Mouse (Mus musculus): ENCODE results near the gene Dennd1a. TPM values are rescaled to one million over a fixed set of nuclear protein-coding genes. Genes with fewer than 3 reads are reported as not detected.

The Dennd1a gene
- polyA plus RNA-seq, 1 experiment from 2014 or later = 18.3 TPM

DNA sequence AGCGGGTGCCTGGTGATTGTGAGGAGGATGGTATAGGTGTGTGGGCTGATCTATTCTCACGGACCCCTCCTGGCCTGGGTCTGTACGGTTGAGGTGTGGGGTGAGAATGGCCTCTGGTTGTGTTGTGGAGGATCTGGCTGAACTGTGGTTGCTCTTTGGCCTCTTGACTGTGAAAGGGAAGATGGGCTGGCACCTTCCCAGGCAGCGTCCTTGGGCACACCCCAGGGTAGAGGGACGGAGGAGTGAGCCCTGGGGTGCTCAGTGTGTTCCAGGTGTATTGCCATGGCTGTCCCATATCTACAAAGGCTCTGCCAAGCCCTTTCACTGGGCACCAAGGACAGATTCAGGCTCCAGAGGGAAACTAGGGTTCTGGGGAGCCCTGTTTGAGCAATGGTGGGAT is 498.2 kb downstream of the Dennd1a start:
- no peaks in the 10 kb centered on the region for H3K9me3 ChIP-seq (replicated peaks)
- DNase-seq (ENCODE audit: low spot score) = no peak
- no peak overlapping the region for H3K4me3 ChIP-seq
- peaks cover 38% of the 10 kb centered on the region for H3K4me1 ChIP-seq
- no peak overlapping the region for H3K27ac ChIP-seq
- peaks cover 71% of the 10 kb centered on the region for H3K27me3 ChIP-seq (ENCODE audit: low read depth, poor library complexity, severe bottlenecking)
- peaks cover 11% of the 10 kb centered on the region; the same call in 1 of the 2 replicates for H3K36me3 ChIP-seq
- 91% methylated on average over 5 of the region's 5 CpGs for WGBS

DNA sequence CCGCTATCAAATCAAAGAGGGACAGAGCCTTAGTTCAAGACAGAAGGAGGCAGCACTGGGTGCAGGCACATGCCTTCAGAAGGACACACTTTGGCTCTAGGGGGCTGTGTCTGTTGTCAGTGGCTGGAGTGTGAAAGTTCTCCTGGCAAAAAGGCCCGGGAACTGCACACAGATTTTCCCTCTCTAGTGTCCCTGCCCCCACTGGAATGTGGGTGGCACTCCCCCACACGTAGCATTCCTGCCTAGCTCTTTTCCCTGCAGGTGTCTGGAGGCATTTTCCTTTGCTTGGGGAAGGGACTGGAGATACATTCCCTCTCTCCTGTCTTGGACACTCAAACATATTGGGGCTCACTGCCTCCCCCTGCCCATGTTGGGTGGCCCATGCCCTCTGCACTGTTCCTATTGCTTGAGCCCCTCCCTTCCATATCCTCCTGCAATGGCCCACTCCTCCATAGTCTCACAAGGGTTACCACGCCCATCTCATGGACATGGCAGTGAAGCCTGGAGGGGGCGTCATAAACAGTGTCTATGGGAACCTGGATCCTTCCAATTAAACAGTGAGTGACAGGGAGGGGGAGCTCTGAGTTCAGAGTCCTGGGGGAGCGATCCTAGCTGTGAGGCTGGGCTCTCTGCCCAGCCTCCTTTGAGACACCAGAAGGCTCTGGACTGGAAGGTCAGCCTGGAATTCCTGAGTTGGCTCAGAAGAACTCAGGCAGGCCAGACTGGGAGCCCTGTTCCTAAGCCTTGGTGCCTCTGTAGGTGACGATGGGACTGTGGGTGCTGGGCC is 498.8 kb downstream of the Dennd1a start:
- no peaks in the 10 kb centered on the region for H3K9me3 ChIP-seq (replicated peaks)
- peaks cover 9% of the 10 kb centered on the region; the same call in 1 of the 2 replicates for H3K36me3 ChIP-seq
- no peak for DNase-seq (ENCODE audit: low spot score)
- H3K4me3 ChIP-seq = no peak overlapping the region
- no peak overlapping the region for H3K27ac ChIP-seq
- peaks cover 35% of the 10 kb centered on the region for H3K4me1 ChIP-seq
- WGBS = 73% methylated on average over 7 of the region's 7 CpGs
- H3K27me3 ChIP-seq (ENCODE audit: low read depth, poor library complexity, severe bottlenecking) = peaks cover 65% of the 10 kb centered on the region

DNA sequence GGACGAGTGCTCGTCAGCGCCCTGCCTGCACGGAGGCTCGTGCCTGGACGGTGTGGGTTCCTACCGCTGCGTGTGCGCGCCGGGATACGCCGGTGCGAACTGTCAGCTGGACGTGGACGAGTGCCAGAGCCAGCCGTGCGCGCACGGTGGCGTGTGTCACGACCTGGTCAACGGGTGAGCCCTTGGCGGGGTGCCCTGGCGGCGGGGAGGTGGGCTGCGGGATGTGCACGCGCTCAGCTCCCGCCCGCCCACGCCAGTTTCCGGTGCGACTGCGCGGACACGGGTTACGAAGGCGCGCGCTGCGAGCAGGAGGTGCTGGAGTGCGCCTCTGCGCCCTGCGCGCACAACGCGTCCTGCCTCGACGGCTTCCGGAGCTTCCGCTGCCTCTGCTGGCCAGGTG is 500.7 kb downstream of the Dennd1a start:
- peaks cover 50% of the 10 kb centered on the region for H3K27me3 ChIP-seq (ENCODE audit: low read depth, poor library complexity, severe bottlenecking)
- peak overlapping the region; percentile 46 for H3K4me3 ChIP-seq
- WGBS = 35% methylated on average over 52 of the region's 52 CpGs
- peak overlapping the region; percentile 40 for H3K27ac ChIP-seq
- peaks cover 4% of the 10 kb centered on the region; the same call in 1 of the 2 replicates for H3K36me3 ChIP-seq
- no peaks in the 10 kb centered on the region for H3K9me3 ChIP-seq (replicated peaks)
- peaks cover 41% of the 10 kb centered on the region for H3K4me1 ChIP-seq
- DNase-seq (ENCODE audit: low spot score) = no peak

DNA sequence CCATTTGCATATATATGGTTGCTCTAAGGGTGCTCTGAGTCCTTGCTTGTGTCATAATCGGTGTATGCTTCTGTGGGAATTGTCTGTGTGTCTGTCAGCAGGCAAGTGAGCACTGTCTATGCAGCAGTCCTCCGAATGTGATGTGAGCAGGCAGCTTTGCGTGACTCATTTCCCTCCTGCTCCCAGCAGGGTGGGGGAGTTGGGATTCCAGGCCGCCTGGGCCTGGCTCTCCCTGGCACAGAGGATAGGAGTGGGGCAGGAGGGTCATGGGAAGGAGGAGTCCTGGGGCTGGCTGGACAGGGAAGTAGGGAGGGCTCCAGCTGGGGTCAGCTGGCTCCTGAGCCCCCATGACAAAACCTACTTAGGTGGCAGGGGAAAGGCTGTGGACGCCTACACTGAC is 502.7 kb downstream of the Dennd1a start:
- H3K9me3 ChIP-seq (replicated peaks) = no peaks in the 10 kb centered on the region
- H3K36me3 ChIP-seq = no peaks in the 10 kb centered on the region
- DNase-seq (ENCODE audit: low spot score) = no peak
- peaks cover 60% of the 10 kb centered on the region for H3K4me1 ChIP-seq
- H3K27me3 ChIP-seq (ENCODE audit: low read depth, poor library complexity, severe bottlenecking) = peaks cover 46% of the 10 kb centered on the region
- 63% methylated on average over 5 of the region's 5 CpGs for WGBS
- no peak overlapping the region for H3K4me3 ChIP-seq
- H3K27ac ChIP-seq = no peak overlapping the region

DNA sequence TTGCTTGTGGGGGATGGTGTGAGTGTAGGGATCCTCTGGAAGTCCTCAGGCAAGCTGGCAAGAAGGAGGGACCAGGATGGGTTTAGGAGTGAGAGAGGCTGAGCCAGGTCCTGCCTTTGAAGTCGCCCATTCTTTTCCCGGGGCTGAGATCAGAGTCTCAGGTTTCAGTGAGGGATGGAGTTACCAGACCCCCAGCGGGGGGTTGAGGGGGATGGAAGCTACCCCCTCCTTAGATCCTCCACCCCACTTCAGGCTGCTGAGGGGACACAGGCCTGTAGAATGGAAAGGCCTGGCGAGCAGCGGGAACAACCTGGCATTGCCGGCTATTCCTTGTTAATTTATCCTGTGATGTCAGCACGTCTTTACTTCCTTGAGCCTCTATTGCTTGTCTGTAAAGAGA is 505.2 kb downstream of the Dennd1a start:
- Histone ChIP-seq H3K4me1 (peaks cover 61% of the 10 kb centered on the region), H3K27ac (0 out of 2 replicates have a peak overlapping the region, but pooled peaks have one; percentile 12), H3K27me3 (ENCODE audit: low read depth, poor library complexity, severe bottlenecking) (peaks cover 44% of the 10 kb centered on the region), H3K9me3 (replicated peaks) (no peaks in the 10 kb centered on the region), H3K4me3 (no peak overlapping the region), H3K36me3 (no peaks in the 10 kb centered on the region)
- peak; percentile 65 for DNase-seq (ENCODE audit: low spot score)
- WGBS = 3% methylated on average over 7 of the region's 7 CpGs

- WGBS = 12% methylated on average over 3 of the region's 3 CpGs
- Histone ChIP-seq H3K27me3 (ENCODE audit: low read depth, poor library complexity, severe bottlenecking) (peaks cover 44% of the 10 kb centered on the region), H3K4me1 (peaks cover 61% of the 10 kb centered on the region), H3K9me3 (replicated peaks) (no peaks in the 10 kb centered on the region), H3K36me3 (no peaks in the 10 kb centered on the region), H3K27ac (0 out of 2 replicates have a peak overlapping the region, but pooled peaks have one; percentile 6), H3K4me3 (no peak overlapping the region)
- no peak for DNase-seq (ENCODE audit: low spot score)
These were observed 505.8 kb downstream of the Dennd1a start for GRCm38 (mm10) chr2:37781421-37781820.

DNA sequence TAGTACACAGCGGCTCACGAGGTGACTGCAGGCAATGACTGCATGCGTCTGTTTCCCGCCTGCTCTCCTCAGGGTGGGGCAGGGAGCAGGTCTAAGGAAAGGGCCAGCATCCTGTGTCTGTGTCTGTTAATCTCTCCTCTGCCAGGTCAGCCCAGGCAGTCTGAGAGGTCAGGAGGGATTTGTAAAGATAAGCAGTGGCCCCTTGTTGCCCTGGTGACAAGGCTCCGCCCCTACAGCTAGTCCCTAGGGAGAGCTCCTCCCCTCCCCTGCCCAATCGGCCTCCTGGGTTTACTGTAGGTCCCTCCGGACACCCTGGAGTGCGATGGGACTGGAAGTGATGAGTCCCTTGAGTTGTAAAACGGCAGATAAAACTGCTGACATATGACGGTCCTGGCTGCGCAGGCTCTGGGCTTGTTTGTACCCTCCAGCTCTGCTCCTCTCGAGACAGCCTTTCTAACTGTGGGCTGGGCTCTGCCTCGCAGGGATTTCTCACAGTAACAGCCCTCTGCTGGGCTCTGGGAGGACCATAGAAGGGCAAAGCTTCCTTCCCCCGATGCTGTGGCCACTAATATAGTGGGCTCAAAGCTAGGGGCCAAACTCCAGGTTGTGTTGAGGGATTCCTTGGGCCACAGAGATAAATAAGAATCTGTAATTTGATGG is 506.8 kb downstream of the Dennd1a start:
- Histone ChIP-seq H3K4me1 (peaks cover 67% of the 10 kb centered on the region), H3K27ac (no peak overlapping the region), H3K36me3 (no peaks in the 10 kb centered on the region), H3K4me3 (peak overlapping the region; percentile 36), H3K9me3 (replicated peaks) (no peaks in the 10 kb centered on the region), H3K27me3 (ENCODE audit: low read depth, poor library complexity, severe bottlenecking) (peaks cover 44% of the 10 kb centered on the region)
- DNase-seq (ENCODE audit: low spot score) = peak; percentile 72
- WGBS = 1% methylated on average over 14 of the region's 14 CpGs

GRCm38 (mm10) chr2:37777958-37778720 is 509.1 kb downstream of the Dennd1a start:
- H3K27ac ChIP-seq = no peak overlapping the region
- H3K4me3 ChIP-seq = no peak overlapping the region
- no peaks in the 10 kb centered on the region for H3K9me3 ChIP-seq (replicated peaks)
- WGBS = 33% methylated on average over 10 of the region's 10 CpGs
- peaks cover 62% of the 10 kb centered on the region for H3K4me1 ChIP-seq
- peaks cover 49% of the 10 kb centered on the region for H3K27me3 ChIP-seq (ENCODE audit: low read depth, poor library complexity, severe bottlenecking)
- no peak for DNase-seq (ENCODE audit: low spot score)
- H3K36me3 ChIP-seq = no peaks in the 10 kb centered on the region

- Histone ChIP-seq H3K9me3 (replicated peaks) (no peaks in the 10 kb centered on the region), H3K27ac (0 out of 2 replicates have a peak overlapping the region, but pooled peaks have one; percentile 53), H3K4me3 (peak overlapping the region; percentile 50), H3K27me3 (ENCODE audit: low read depth, poor library complexity, severe bottlenecking) (peaks cover 49% of the 10 kb centered on the region), H3K36me3 (no peaks in the 10 kb centered on the region), H3K4me1 (peaks cover 55% of the 10 kb centered on the region)
- no peak for DNase-seq (ENCODE audit: low spot score)
- 6% methylated on average over 20 of the region's 20 CpGs for WGBS
These were observed 510.4 kb downstream of the Dennd1a start for GRCm38 (mm10) chr2:37776611-37777411.

GRCm38 (mm10) chr2:37776016-37776415 is 511.2 kb downstream of the Dennd1a start, which contains the start of gene Crb2:
Gene Crb2 (plus strand): TSS chr2:37776249.
- Histone ChIP-seq H3K36me3 (no peaks in the 10 kb centered on the region), H3K4me3 (peak within 1 kb of the TSS; percentile 50), H3K27me3 (ENCODE audit: low read depth, poor library complexity, severe bottlenecking) (peaks cover 43% of the 10 kb centered on the region), H3K9me3 (replicated peaks) (no peaks in the 10 kb centered on the region), H3K4me1 (peaks cover 53% of the 10 kb centered on the region), H3K27ac (peak within 1 kb of the TSS; percentile 53; the same call in 1 of the 2 replicates)
- DNase-seq (ENCODE audit: low spot score) = peak; percentile 82
- WGBS = 1% methylated on average over 18 of the region's 18 CpGs

- H3K27me3 ChIP-seq (ENCODE audit: low read depth, poor library complexity, severe bottlenecking) = peaks cover 41% of the 10 kb centered on the region
- no peak overlapping the region for H3K27ac ChIP-seq
- H3K9me3 ChIP-seq (replicated peaks) = no peaks in the 10 kb centered on the region
- no peaks in the 10 kb centered on the region for H3K36me3 ChIP-seq
- DNase-seq (ENCODE audit: low spot score) = peak; percentile 81
- no peak overlapping the region for H3K4me3 ChIP-seq
- peaks cover 44% of the 10 kb centered on the region for H3K4me1 ChIP-seq
- WGBS = 3% methylated on average over 5 of the region's 5 CpGs
These were observed 512.6 kb downstream of the Dennd1a start for GRCm38 (mm10) chr2:37774571-37774970.
